Mouse (Mus musculus) B cell, adult (primary cell): Measurements from ENCODE around the gene Steap2. TPM values are rescaled to one million over a fixed set of nuclear protein-coding genes. Genes with fewer than 3 reads are reported as not detected.

Experiments
- total RNA-seq: library from RNA; stranded (reverse); gene quantifications from 4 replicates; pipeline ENCODE4 v1.2.4, GENCODE M21; 2023; ENCODE audit not compliant: inconsistent age

Steap2 gene
- total RNA-seq, result not detected in 4 replicates

GRCm38 (mm10) chr5:5693956-5694653 lies at the start of gene Steap2:
Gene Steap2, minus strand, starts transcription at chr5:5694578.

GRCm38 (mm10) chr5:5663655-5664370 lies 30.6 kb downstream of the Steap2 start, which contains the start of gene Cfap69:
Gene Cfap69, minus strand, starts transcription at chr5:5664239.

Other genes starting within 250 kb of the Steap2 start
- not detected in 4 replicates for gene 1700015F17Rik, start 215.4 kb downstream of the Steap2 start, total RNA-seq
- gene Cldn12, start 179.6 kb downstream of the Steap2 start, total RNA-seq, result 0.48 to 0.77 TPM (median 0.60 TPM) in 4 replicates
- 23.4 to 26.0 TPM (median 24.6 TPM) in 4 replicates for gene Gtpbp10, start 135.0 kb downstream of the Steap2 start, total RNA-seq
- not detected in 4 replicates for gene Gm8773, start 120.8 kb downstream of the Steap2 start, total RNA-seq
- not detected in 4 replicates for gene Cfap69, start 30.3 kb downstream of the Steap2 start, total RNA-seq
- not detected in 4 replicates for gene Steap1, start 54.7 kb upstream of the Steap2 start, total RNA-seq